Mouse (Mus musculus) heart, embryonic 11.5 days (tissue): ENCODE measurements around the gene Ubash3a. TPM values are rescaled to one million over a fixed set of nuclear protein-coding genes. Genes with fewer than 3 reads are reported as not detected.
A peak's percentile ranks its signal among the peaks of the same experiment; 100 is the strongest.

Experiments
- ATAC-seq: fragments of 200-750 bp; cut with Nextera tagmentation; replicated peaks from 2 replicates; pipeline ENCODE4 v1.8.0; 2017; ENCODE audit warnings: moderate library complexity; ENCODE audit not compliant: insufficient number of reproducible peaks, low FRiP score, low TSS enrichment
- H3K27ac ChIP-seq: fragments of 300-500 bp; sonication (generic); 2 replicates; pipeline ENCODE4 v1.5.1; 2014; ENCODE audit warnings: mild to moderate bottlenecking, low read depth, low read length
- H3K27me3 ChIP-seq: fragments of 300-500 bp; sonication (generic); 2 replicates; pipeline ENCODE4 v1.6.1; 2014; ENCODE audit warnings: mild to moderate bottlenecking, low read length, mixed read lengths; ENCODE audit not compliant: control insufficient read depth, insufficient read depth
- H3K36me3 ChIP-seq: fragments of 300-500 bp; sonication (generic); 2 replicates; pipeline ENCODE4 v1.6.1; 2014; ENCODE audit warnings: mild to moderate bottlenecking, low read length, moderate library complexity, mixed read lengths; ENCODE audit not compliant: control insufficient read depth, insufficient read depth
- H3K4me1 ChIP-seq: fragments of 300-500 bp; sonication (generic); 2 replicates; pipeline ENCODE4 v1.6.1; 2014; ENCODE audit warnings: low read length; ENCODE audit not compliant: control insufficient read depth, insufficient read depth
- H3K4me2 ChIP-seq: fragments of 300-500 bp; sonication (generic); 2 replicates; pipeline ENCODE4 v1.6.1; 2014; ENCODE audit warnings: mild to moderate bottlenecking, moderate library complexity
- H3K4me3 ChIP-seq: fragments of 300-500 bp; sonication (generic); 2 replicates; pipeline ENCODE4 v1.5.1; 2014; ENCODE audit warnings: low read depth, low read length
- H3K9ac ChIP-seq: fragments of 300-500 bp; sonication (generic); 2 replicates; pipeline ENCODE4 v1.6.1; 2014; ENCODE audit warnings: mild to moderate bottlenecking, low read depth, low read length, moderate library complexity
- H3K9me3 ChIP-seq: fragments of 300-500 bp; sonication (generic); replicated peaks from 2 replicates; pipeline ENCODE4 v1.6.1; 2016; ENCODE audit warnings: low read length; ENCODE audit not compliant: control insufficient read depth
- WGBS: fragments of 180-500 bp; shearing (Covaris S2); extraction: QIAGEN DNeasy Blood & Tissue Kit; methylation state at CpG from one replicate; pipeline ENCODE4 v1.1.7; 2014; ENCODE audit not compliant: insufficient replicate concordance; 5-methylcytosine and 5-hydroxymethylcytosine counted together
- polyA plus RNA-seq: library from polyadenylated mRNA; unstranded; fragments of >200 nt; fragmentation: Nextera tagmentation; extraction: Ambion mirVana; gene quantifications from 2 replicates; pipeline ENCODE4 v1.2.1, GENCODE M21; 2014

The Ubash3a gene
- polyA plus RNA-seq, 1 experiment from 2014 or later = 2.9 TPM

DNA sequence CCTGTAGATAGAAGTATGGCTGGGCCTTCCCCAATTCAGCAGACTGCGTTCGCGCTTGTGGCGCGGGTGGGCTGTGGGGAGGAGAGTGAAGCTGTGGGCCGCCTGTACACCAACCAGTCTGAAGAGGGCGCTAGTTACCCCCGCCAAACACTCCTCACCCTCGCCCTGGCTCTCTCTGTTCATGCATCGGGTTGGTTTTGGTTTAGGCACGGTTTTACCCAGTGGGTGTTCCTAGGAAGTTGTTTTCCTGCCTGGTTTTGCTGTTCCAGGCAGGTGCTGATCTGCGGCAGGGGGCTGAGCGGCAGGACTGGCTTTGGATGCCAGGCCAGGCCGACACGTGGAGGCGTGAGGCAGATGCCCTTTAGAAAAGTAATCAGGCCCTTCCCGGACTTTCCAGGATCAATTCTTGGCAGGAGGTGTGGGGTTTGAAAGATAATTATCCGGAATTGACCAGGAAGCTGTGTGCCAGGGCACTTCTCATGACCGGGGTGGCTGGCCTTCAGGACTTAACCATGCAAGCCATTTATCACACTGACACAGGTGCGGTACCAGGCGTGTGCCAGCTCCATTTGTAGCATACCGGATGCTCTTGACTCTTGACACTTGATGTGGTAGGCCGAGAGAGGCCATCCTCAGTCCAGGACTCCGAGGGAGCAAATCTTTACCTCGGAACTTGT lies 87.7 kb downstream of the Ubash3a start:
- Histone ChIP-seq H3K4me2 (peak overlapping the region; percentile 100), H3K9me3 (no peaks in the 10 kb centered on the region), H3K4me1 (peaks cover 22% of the 10 kb centered on the region), H3K9ac (no peak overlapping the region; the same call in 1 of the 2 replicates), H3K27ac (no peak overlapping the region), H3K27me3 (peaks cover 10% of the 10 kb centered on the region), H3K36me3 (no peaks in the 10 kb centered on the region), H3K4me3 (peak overlapping the region; percentile 68)
- ATAC-seq = no peak
- WGBS = 20% methylated on average over 25 of the region's 25 CpGs

DNA sequence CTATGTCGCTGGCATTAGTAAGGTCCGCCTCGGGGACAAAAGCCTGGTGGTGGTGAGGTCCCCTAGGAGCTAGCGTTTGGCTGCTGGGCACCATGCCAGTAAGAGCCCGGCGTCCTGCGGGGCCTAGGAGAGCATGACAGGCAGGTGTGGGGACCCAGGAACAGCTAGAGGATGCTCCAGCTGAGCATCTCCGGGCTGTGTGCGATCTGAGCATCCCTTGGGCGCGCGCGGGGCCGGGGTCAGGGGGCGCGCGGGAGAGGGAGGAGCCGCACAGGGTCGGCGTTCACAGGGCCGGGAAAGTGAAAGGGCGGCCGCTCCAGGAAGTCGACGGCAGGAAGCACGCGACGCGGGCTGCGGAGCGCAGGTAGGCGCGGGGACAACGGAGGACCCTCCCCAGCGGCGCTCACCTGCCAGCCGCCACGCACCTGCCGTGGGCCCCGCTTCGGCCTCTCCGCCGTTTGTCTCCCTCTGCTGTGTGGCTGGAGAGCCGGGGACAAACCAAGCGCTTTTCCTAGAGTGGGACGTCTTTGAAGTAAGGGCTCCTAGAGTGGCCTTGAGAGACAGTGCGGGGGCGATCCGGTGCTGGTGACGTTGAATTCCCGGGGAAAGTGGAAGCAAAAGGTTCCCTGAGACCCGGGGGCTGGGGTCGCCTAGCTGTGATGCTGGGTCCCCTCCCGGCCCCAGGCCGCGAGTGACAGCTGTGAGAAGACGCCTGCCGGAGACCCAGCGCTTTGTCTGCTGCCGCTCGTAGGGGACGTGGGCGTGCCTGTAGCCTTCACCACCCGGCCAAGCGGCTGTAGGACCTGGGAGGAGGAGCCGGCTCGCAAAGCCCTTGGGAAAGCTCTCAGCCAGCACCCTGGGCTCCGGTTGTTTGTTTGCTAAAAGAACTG lies 88.5 kb downstream of the Ubash3a start:
- Histone ChIP-seq H3K9ac (peak overlapping the region; percentile 70), H3K4me2 (peak overlapping the region; percentile 100), H3K4me3 (peak overlapping the region; percentile 68), H3K36me3 (no peaks in the 10 kb centered on the region), H3K27ac (no peak overlapping the region), H3K4me1 (peaks cover 22% of the 10 kb centered on the region), H3K9me3 (no peaks in the 10 kb centered on the region), H3K27me3 (peaks cover 10% of the 10 kb centered on the region)
- under 1% methylated on average over 64 of the region's 68 CpGs for WGBS
- ATAC-seq = no peak

Other genes with a start within 250 kb of the Ubash3a start
- 4.6 and 6.4 TPM in 2 replicates for gene Abcg1, start 150.2 kb upstream of the Ubash3a start, polyA plus RNA-seq
- not detected in 2 replicates for gene Tff3, start 78.2 kb upstream of the Ubash3a start, polyA plus RNA-seq
- not detected in 2 replicates for gene Tff2, start 63.6 kb upstream of the Ubash3a start, polyA plus RNA-seq
- gene Tff1, start 42.6 kb upstream of the Ubash3a start, polyA plus RNA-seq = 0.31 TPM in 1 of 2 replicates, not detected in the other
- 0.07 TPM in 1 of 2 replicates, not detected in the other for gene Tmprss3, start 8.9 kb upstream of the Ubash3a start, polyA plus RNA-seq
- 1.7 and 1.9 TPM in 2 replicates for gene Rsph1, start 69.5 kb downstream of the Ubash3a start, polyA plus RNA-seq
- gene Slc37a1, start 78.9 kb downstream of the Ubash3a start, polyA plus RNA-seq = 4.6 TPM in 2 replicates
- 7.1 and 9.9 TPM in 2 replicates for gene Pde9a, start 178.3 kb downstream of the Ubash3a start, polyA plus RNA-seq